Mouse (Mus musculus) embryonic facial prominence, embryonic 13.5 days (tissue): ENCODE measurements at regions not wholly inside any gene's neighbourhood (a gene's known extent, or its start where the extent isn't known, plus 50 kb on each side); places are given as distances from the start of the nearest gene placed in this dataset.

ENCODE experiments used
- ATAC-seq: fragments of 200-750 bp; cut with Nextera tagmentation; 2 replicates; pipeline ENCODE4 v1.8.0; 2017; ENCODE audit warnings: low read depth; ENCODE audit not compliant: insufficient number of reproducible peaks, insufficient read depth, low FRiP score, low TSS enrichment
- H3K27ac ChIP-seq: fragments of 300-500 bp; sonication (generic); 2 replicates; pipeline ENCODE4 v1.5.1; 2015; ENCODE audit warnings: moderate library complexity, mild to moderate bottlenecking, inconsistent platforms
- H3K27me3 ChIP-seq: fragments of 300-500 bp; sonication (generic); 2 replicates; pipeline ENCODE4 v1.6.1; 2015; ENCODE audit warnings: mild to moderate bottlenecking, inconsistent platforms
- H3K36me3 ChIP-seq: fragments of 300-500 bp; sonication (generic); 2 replicates; pipeline ENCODE4 v1.6.1; 2015; ENCODE audit warnings: mild to moderate bottlenecking, inconsistent platforms
- H3K4me1 ChIP-seq: fragments of 300-500 bp; sonication (generic); 2 replicates; pipeline ENCODE4 v1.6.1; 2015; ENCODE audit warnings: inconsistent platforms
- H3K4me2 ChIP-seq: fragments of 300-500 bp; sonication (generic); 2 replicates; pipeline ENCODE4 v1.6.1; 2015; ENCODE audit warnings: moderate library complexity, mild to moderate bottlenecking, inconsistent platforms
- H3K4me3 ChIP-seq: fragments of 300-500 bp; sonication (generic); 2 replicates; pipeline ENCODE4 v1.5.1; 2015; ENCODE audit warnings: mild to moderate bottlenecking, inconsistent platforms
- H3K9ac ChIP-seq: fragments of 300-500 bp; sonication (generic); 2 replicates; pipeline ENCODE4 v1.6.1; 2015; ENCODE audit warnings: mild to moderate bottlenecking, inconsistent platforms
- H3K9me3 ChIP-seq: fragments of 300-500 bp; sonication (generic); 2 replicates; pipeline ENCODE4 v1.6.1; 2016; ENCODE audit warnings: inconsistent platforms
- WGBS: fragments of 180-500 bp; shearing (Covaris S2); methylation state at CpG from one replicate; pipeline ENCODE4 v1.1.7; 2015; ENCODE audit warnings: mixed read lengths; 5-methylcytosine and 5-hydroxymethylcytosine counted together

GRCm38 (mm10) chr9:46610101-46611005, 290.6 kb upstream of the 4931429L15Rik start:
- Histone ChIP-seq H3K9ac (0 out of 2 replicates have a peak overlapping the region, but pooled peaks have one; percentile 6), H3K27me3 (no peaks in the 10 kb centered on the region), H3K4me2 (no peak overlapping the region), H3K36me3 (no peaks in the 10 kb centered on the region), H3K4me3 (no peak overlapping the region), H3K9me3 (no peaks in the 10 kb centered on the region), H3K4me1 (peaks cover 15% of the 10 kb centered on the region), H3K27ac (no peak overlapping the region)
- ATAC-seq, result no peak
- WGBS, result 29% methylated on average over 11 of the region's 11 CpGs

- Histone ChIP-seq H3K27ac (no peak overlapping the region), H3K9ac (no peak overlapping the region), H3K27me3 (no peaks in the 10 kb centered on the region), H3K36me3 (no peaks in the 10 kb centered on the region), H3K4me1 (peaks cover 19% of the 10 kb centered on the region), H3K4me3 (no peak overlapping the region), H3K9me3 (no peaks in the 10 kb centered on the region), H3K4me2 (no peak overlapping the region)
- 86% methylated on average over 8 of the region's 8 CpGs for WGBS
- ATAC-seq, result no peak
These were observed 288.9 kb upstream of the 4931429L15Rik start for GRCm38 (mm10) chr9:46608695-46609094.

GRCm38 (mm10) chr9:46600803-46601202, 281.0 kb upstream of the 4931429L15Rik start:
- WGBS, result 65% methylated on average over 9 of the region's 9 CpGs
- Histone ChIP-seq H3K27ac (peak overlapping the region; percentile 85), H3K4me3 (no peak overlapping the region), H3K27me3 (no peaks in the 10 kb centered on the region; the same call in 1 of the 2 replicates), H3K36me3 (no peaks in the 10 kb centered on the region), H3K4me2 (peak overlapping the region; percentile 36; the same call in 1 of the 2 replicates), H3K9ac (no peak overlapping the region), H3K9me3 (no peaks in the 10 kb centered on the region), H3K4me1 (peaks cover 48% of the 10 kb centered on the region)
- ATAC-seq, result no peak

DNA sequence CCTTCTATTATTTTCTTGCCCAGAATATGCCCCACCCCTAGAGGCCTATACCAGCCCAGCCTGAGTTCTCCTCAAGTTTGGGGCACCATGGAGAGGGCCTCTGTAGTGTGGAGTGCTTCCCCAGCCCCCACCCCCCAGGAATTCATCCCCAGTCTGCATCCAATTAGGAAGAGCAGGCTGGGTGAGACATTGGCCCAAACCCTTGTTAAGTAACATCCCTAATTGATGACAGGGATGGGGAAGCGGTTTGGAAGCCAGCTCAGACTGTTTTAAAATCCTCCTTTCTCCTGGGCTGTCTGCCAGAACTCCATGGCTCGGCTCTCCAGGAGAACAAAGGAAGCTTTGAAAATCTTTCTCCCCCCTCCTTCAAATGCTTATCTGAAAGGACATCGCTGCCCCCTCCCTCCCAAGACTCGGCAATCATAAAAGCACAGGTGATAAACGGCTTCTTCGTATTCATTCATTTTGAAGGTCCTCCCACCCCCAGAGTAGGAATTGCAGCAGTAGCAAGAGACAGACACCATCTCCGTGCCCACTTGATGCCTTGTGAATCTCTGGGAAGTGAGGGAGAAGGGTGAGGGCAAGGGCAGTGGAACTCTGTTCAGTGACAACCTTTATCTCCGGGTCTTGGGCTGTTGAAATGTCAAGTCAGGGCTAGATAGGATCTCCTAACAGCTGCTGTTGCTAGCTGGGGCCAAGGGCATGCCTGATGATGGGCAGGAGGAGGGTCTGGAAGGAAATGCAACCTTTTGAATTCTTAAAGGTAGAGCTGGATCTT, 280.3 kb upstream of the 4931429L15Rik start:
- peak overlapping the region; percentile 85 for H3K27ac ChIP-seq
- WGBS, result 9% methylated on average over 8 of the region's 8 CpGs
- peak; percentile 86 for ATAC-seq

DNA sequence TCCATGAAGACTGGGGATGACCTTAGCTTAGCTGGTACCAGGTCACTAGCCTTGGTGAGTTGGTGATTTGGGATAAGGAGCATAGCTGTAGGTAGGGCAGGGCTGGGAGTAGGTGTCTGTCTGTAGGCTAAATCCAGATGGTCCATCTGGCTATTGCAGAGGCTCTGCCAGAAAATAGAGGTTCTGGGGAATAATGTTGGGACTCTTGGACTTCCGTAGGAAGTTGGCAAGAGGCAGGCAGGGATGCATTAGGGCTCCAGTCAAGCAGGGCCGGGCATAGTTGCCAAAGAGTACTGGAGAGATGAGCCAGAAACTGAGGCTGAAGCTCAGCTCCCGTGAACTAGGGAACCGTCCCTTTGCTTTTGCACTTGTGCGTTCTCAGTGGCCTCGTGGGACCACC, 278.7 kb upstream of the 4931429L15Rik start:
- no peaks in the 10 kb centered on the region for H3K9me3 ChIP-seq
- H3K36me3 ChIP-seq, result no peaks in the 10 kb centered on the region
- WGBS, result 93% methylated on average over 6 of the region's 6 CpGs

More for the DNA sequence above, 280.3 kb upstream of the 4931429L15Rik start:
- Histone ChIP-seq H3K9ac (0 out of 2 replicates have a peak overlapping the region, but pooled peaks have one; percentile 16), H3K4me3 (no peak overlapping the region), H3K36me3 (no peaks in the 10 kb centered on the region), H3K4me2 (peak overlapping the region; percentile 36), H3K27me3 (no peaks in the 10 kb centered on the region; the same call in 1 of the 2 replicates), H3K4me1 (peaks cover 48% of the 10 kb centered on the region), H3K9me3 (no peaks in the 10 kb centered on the region)

GRCm38 (mm10) chr9:46593444-46593843, 273.7 kb upstream of the 4931429L15Rik start:
- H3K27me3 ChIP-seq, result no peaks in the 10 kb centered on the region
- H3K9me3 ChIP-seq, result no peaks in the 10 kb centered on the region
- H3K9ac ChIP-seq, result no peak overlapping the region
- no peaks in the 10 kb centered on the region for H3K36me3 ChIP-seq
- H3K27ac ChIP-seq, result no peak overlapping the region
- no peak for ATAC-seq
- no peaks in the 10 kb centered on the region for H3K4me1 ChIP-seq
- 79% methylated on average over 6 of the region's 6 CpGs for WGBS
- no peak overlapping the region for H3K4me3 ChIP-seq
- no peak overlapping the region for H3K4me2 ChIP-seq

More for the DNA sequence above, 278.7 kb upstream of the 4931429L15Rik start:
- Histone ChIP-seq H3K27ac (no peak overlapping the region), H3K27me3 (no peaks in the 10 kb centered on the region; the same call in 1 of the 2 replicates), H3K4me1 (peaks cover 42% of the 10 kb centered on the region), H3K4me2 (no peak overlapping the region), H3K4me3 (no peak overlapping the region), H3K9ac (no peak overlapping the region)
- no peak for ATAC-seq

GRCm38 (mm10) chr9:46592908-46593307, 273.1 kb upstream of the 4931429L15Rik start:
- ATAC-seq, result no peak
- no peak overlapping the region for H3K4me2 ChIP-seq
- H3K9me3 ChIP-seq, result no peaks in the 10 kb centered on the region
- H3K27ac ChIP-seq, result no peak overlapping the region
- H3K9ac ChIP-seq, result no peak overlapping the region
- no peaks in the 10 kb centered on the region for H3K27me3 ChIP-seq
- 90% methylated on average over 7 of the region's 7 CpGs for WGBS
- no peaks in the 10 kb centered on the region for H3K4me1 ChIP-seq
- no peak overlapping the region for H3K4me3 ChIP-seq
- H3K36me3 ChIP-seq, result no peaks in the 10 kb centered on the region

DNA sequence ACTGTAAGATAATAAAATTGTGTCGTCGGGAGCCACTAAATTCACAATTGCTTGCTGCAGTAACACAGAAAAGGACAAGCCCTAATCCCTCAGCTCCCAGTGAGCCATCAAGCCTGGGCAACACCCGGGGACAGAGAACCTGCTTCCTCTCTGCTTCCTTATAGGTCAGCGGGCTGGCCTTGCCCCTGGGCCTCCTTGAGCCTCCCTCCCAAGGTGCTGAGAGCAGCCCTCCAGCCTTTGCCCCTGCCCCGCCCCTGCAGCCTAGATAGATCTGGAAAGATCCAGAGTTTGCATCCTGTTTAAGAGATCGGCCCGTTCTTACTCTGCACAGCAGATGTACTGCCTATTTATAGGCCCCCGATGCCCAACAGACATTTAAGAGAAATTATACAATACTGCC, 267.0 kb upstream of the 4931429L15Rik start:
- no peaks in the 10 kb centered on the region for H3K27me3 ChIP-seq
- H3K4me1 ChIP-seq, result no peaks in the 10 kb centered on the region
- H3K27ac ChIP-seq, result no peak overlapping the region
- no peak overlapping the region for H3K4me2 ChIP-seq
- H3K36me3 ChIP-seq, result no peaks in the 10 kb centered on the region
- no peak for ATAC-seq
- no peaks in the 10 kb centered on the region for H3K9me3 ChIP-seq
- no peak overlapping the region for H3K9ac ChIP-seq
- WGBS, result 68% methylated on average over 8 of the region's 8 CpGs
- H3K4me3 ChIP-seq, result no peak overlapping the region

- Histone ChIP-seq H3K4me1 (no peaks in the 10 kb centered on the region), H3K4me2 (no peak overlapping the region), H3K27ac (no peak overlapping the region), H3K27me3 (no peaks in the 10 kb centered on the region), H3K9ac (no peak overlapping the region), H3K4me3 (no peak overlapping the region), H3K9me3 (no peaks in the 10 kb centered on the region), H3K36me3 (no peaks in the 10 kb centered on the region)
- WGBS, result 8% methylated on average over 4 of the region's 4 CpGs
- no peak for ATAC-seq
These were observed 262.1 kb upstream of the 4931429L15Rik start for GRCm38 (mm10) chr9:46581844-46582243.

GRCm38 (mm10) chr9:46562301-46562700, 242.5 kb upstream of the 4931429L15Rik start:
- WGBS, result 87% methylated on average over 4 of the region's 4 CpGs
- ATAC-seq, result no peak
- Histone ChIP-seq H3K4me3 (no peak overlapping the region), H3K9ac (no peak overlapping the region), H3K4me2 (no peak overlapping the region), H3K36me3 (no peaks in the 10 kb centered on the region), H3K9me3 (no peaks in the 10 kb centered on the region), H3K27me3 (no peaks in the 10 kb centered on the region), H3K4me1 (no peaks in the 10 kb centered on the region), H3K27ac (no peak overlapping the region)

GRCm38 (mm10) chr9:46558481-46558880, 238.7 kb upstream of the 4931429L15Rik start:
- 90% methylated on average over 5 of the region's 5 CpGs for WGBS
- no peak for ATAC-seq
- no peaks in the 10 kb centered on the region for H3K36me3 ChIP-seq

More at GRCm38 (mm10) chr9:46558481-46558880, 238.7 kb upstream of the 4931429L15Rik start:
- Histone ChIP-seq H3K4me2 (no peak overlapping the region), H3K27me3 (no peaks in the 10 kb centered on the region), H3K4me1 (no peaks in the 10 kb centered on the region), H3K4me3 (no peak overlapping the region), H3K9ac (no peak overlapping the region), H3K27ac (no peak overlapping the region), H3K9me3 (no peaks in the 10 kb centered on the region)
